Mouse (Mus musculus): Measurements from ENCODE around the gene Mapk1ip1. TPM values are rescaled to one million over a fixed set of nuclear protein-coding genes. Genes with fewer than 3 reads are reported as not detected.

The Mapk1ip1 gene
- polyA plus RNA-seq (2017; shearing (Covaris generic)): 27.5 TPM

GRCm38 (mm10) chr7:138845544-138846391 is at the start of gene Mapk1ip1, which contains the start of gene Ppp2r2d:
Gene Mapk1ip1, minus strand, starts transcription at chr7:138846273.
Gene Ppp2r2d, plus strand, starts transcription at chr7:138846079.

Other genes with a start within 250 kb of the Mapk1ip1 start
- gene Ppp2r2d, start 194 bp downstream of the Mapk1ip1 start, polyA plus RNA-seq (2017; shearing (Covaris generic)): 101 TPM
- 10.1 TPM for gene Bnip3, start 63.2 kb upstream of the Mapk1ip1 start, polyA plus RNA-seq (2017; shearing (Covaris generic))
- not detected for gene Jakmip3, start 94.5 kb upstream of the Mapk1ip1 start, polyA plus RNA-seq (2017; shearing (Covaris generic))
- not detected for gene Dpysl4, start 239.7 kb upstream of the Mapk1ip1 start, polyA plus RNA-seq (2017; shearing (Covaris generic))